Mouse (Mus musculus) kidney, postnatal 10 days (tissue): Measurements from ENCODE around the gene Pts.
A peak's percentile ranks its signal among the peaks of the same experiment; 100 is the strongest.

ENCODE experiments used
- DNase-seq: peaks from one replicate; pipeline ENCODE4 v3.0.0; 2021; ENCODE audit warnings: mixed read lengths

Pts gene

DNA sequence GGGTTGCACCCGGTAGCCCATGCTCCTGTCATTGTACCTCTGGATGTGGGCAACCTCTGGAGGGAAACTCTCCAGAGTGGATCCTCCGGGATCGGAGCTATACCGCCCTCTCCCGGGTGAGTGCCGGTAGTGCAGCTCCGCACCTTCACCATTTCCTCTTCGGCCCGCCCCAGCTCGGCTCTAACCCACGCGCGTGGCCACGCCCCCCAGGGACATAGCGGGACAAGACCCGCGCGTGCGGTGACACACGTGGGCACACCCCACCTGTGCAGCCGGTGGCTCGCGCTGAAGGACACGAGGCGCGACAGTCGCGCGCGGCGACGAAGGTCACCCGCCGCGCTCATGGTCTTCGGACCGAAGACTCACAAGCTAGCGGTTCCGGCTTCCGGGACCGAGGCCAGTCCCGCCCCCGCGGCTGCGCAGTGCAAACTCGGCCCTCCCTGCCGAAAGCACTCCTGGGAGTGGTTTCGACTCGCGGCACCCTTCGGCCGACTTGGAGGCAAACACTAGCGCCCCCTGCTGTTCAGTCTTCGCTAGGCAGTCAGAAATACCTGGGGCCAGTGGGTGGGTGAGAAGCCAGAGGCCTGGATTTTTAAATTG lies at the start of gene Pts:
Gene Pts, minus strand, starts transcription at position 432 of the 600 bp plus-strand sequence.
- DNase-seq: peak; percentile 99

- DNase-seq: no peak
Observed at GRCm38 (mm10) chr9:50569599-50570525, 41.3 kb upstream of the Pts start.

DNA sequence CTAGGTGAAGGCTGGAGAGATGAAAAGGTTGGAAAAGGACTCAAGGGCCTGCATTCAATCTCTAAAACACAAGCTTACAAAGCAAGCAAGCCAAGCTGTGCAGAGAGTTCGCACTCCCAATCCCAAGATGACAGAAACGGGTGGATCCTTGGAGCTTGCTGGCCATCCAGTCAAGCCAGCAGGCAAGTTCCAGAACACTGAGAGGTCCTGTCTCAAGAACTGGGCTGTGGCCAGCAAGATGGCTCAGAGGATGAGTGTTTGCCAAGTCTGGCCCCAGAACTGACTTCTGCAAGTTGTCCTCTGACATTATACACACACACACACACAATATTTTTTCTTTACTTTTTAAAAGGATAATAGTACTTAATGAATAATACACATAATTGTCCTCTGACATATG lies 39.4 kb upstream of the Pts start:
- DNase-seq: no peak

- no peak for DNase-seq
Observed at GRCm38 (mm10) chr9:50567372-50567771, 38.8 kb upstream of the Pts start.

DNA sequence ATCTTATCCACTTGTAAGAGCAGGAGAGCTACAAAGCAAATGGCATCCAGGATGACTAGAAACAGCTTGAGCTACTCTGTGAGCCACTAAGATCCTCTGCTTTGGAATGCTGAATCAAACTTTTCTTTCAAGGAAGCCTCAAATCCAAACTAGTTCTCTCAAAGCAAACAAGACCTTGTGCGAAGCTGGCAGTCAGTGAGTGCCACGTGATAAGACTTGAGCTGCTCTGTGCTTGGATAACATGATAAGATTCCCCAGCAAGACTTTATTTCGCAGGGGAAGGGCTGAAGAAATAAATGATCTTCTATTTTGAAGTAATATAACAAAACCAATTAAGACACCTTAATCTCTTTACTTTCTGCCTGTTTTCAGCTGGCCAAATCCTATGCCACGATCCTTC lies 37.4 kb upstream of the Pts start:
- no peak for DNase-seq

DNA sequence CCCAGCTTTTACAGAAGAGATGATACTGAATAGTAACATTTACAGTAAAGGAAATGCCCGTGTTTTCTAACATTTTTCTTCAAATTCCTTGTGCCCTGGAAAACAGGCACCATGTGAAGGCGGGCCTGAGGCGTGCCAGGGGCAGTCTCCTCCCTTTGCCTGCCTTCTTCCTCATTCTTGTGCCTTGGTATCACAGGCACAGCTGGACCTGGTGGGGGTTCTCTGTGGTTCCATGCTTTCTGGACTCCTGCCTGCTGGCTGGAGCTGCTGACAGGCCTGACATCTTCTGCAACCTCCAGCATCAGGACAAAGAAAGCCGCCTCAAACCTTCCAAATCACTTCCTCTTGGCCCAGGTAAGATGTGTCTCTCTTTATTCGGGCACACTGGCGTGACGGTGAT lies 36.6 kb upstream of the Pts start:
- no peak for DNase-seq

- DNase-seq: no peak
Observed at GRCm38 (mm10) chr9:50561918-50562360, 33.4 kb upstream of the Pts start.

- no peak for DNase-seq
Observed at GRCm38 (mm10) chr9:50561145-50561917, 32.8 kb upstream of the Pts start, which contains the start of gene Tex12. Gene Tex12 (minus strand): TSS chr9:50561325.

DNA sequence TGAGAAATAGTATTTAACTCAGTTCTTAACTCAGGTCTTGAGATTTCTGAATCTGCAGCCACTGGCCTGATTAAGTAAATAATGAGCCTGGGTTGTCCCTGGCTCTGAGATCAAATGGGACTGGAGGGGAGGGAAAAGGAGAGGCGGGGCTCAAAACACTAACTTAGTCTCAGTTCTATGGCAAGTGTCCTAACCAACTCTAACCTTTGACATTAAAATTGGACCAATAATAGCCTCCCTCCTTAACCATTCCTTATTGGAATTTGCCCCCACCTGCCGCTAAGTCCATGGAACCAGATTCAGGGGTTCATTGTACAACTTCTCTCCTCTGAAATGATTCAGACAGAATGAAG lies 26.5 kb upstream of the Pts start, which contains the start of gene Bco2:
Gene Bco2, minus strand, starts transcription at position 88 of the 353 bp plus-strand sequence.
- DNase-seq: no peak

- peak; percentile 24 for DNase-seq
Observed at GRCm38 (mm10) chr9:50554241-50555093, 25.9 kb upstream of the Pts start, which contains the start of gene Il18. Gene Il18 (plus strand): TSS chr9:50554827.

DNA sequence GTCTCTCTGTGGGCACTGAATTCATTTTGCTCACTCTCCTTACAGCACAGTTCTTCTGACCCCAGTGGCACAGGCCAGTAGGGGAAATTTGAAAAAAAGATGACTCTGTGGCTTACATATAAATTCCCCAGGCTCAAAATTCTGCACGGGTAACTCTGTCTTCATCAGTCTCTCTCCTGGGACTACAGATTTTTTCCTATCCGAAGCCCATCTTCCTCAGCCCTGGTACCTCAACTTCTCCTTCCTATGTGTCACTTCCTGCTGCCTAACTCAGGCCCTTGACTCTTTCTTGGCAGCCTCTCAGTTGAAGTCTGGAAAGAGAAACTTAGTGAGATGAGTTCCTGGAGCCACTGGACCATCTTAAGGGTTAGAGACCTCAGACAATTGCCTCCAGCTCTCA lies 25.0 kb upstream of the Pts start:
- DNase-seq: no peak

- DNase-seq: no peak
Observed at GRCm38 (mm10) chr9:50552206-50552605, 23.7 kb upstream of the Pts start.

DNA sequence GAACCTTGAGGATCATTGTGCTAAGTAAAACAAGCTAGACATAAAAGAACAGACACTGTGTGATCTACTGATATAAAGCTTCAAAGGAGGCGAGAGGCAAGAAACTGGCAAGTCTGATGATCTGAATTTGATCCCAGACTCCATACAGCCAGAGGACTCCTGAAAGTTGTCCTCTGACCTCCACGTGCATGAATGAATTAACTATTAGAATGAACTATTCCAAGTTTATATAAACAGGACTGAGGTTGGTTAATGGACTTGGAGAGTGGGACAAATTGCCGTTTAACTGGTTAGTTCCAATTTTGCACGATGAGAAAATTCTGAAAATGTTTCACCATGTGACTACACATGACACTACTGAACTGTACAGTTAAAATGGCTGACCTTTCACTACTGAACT lies 20.4 kb upstream of the Pts start:
- DNase-seq: no peak

- no peak for DNase-seq
Observed at GRCm38 (mm10) chr9:50547859-50548478, 19.4 kb upstream of the Pts start.

DNA sequence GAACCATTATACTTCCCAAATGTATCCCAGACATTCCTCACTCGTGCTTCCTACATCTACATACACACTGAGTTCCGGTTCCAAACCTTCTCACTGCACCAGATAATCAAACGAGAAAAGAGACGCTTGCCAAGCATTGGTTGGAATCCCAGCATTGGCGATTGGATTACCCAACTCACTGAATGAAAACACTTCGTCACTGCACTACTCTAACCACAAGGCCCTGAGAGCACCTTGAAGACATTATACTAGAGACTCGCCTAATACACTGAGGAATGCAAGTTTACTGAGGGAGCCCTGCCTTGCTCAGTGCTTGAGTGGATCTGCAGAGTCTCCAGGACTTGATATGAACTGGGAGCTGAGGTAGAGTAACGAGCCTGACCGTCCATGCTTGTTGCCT lies 13.9 kb upstream of the Pts start:
- DNase-seq: no peak

DNA sequence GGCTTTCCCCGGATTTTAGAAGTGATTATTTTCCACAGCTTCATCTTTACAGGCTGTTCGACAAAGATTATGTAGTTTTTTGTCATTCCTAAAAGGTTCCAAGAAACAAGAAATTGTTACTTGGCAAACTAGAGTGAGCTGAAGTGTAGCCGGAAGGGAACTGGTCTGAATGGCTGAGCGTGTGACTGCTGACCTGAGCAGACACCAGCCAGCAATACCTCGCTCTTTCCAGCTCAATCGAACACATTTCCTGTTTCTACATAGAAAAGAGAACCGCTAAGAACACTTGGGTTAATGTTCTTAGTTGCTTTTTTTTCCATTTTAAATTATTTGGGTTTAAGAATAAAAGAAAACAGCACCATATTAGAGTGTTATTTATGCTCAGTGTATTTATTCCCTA lies 11.6 kb upstream of the Pts start:
- DNase-seq: no peak

GRCm38 (mm10) chr9:50537295-50537694 lies 8.8 kb upstream of the Pts start:
- no peak for DNase-seq

DNA sequence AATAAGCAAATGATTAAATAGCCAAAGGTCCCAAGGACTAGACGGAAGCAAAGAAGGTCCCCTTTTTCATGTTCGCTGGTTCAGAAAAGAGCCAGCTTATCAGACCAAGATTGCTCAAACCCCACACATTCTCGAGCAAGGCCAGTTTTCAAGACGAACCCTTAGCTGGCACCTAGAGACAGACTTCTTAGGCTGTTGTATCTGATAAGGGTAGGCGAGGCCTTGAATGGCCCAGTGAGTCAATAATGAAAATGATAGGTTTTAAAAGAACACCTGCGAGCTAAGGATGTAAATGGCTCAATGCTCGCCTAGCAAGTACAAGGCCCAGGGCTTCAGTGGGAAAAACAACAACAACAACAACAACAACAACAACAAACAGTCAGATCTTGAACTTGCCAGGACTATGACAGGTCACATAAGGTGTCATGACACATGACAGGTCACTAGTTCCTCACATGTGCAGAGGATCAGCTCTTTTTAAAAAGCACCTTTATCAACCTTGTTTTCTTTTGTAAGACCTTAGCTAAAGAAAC lies 8.1 kb upstream of the Pts start:
- DNase-seq: no peak

DNA sequence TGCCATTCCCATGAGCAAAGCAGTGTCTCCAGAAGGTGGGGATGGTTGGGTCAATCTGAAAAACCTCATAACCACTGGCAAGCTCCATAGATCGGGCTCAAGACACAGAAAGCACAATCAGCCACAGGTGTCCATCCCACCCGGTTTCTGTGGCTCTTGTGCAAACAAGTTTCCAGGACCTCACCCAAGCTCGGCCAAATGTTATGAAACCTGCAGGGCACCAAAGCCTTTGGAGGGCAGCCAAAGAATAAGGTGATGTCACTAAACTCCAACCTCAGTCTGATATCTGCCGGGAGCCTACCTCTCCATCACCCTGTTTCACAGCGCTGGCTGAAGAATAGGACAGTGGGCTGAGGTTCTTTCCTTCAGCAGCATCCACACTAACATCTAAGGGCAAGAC lies 7.4 kb upstream of the Pts start:
- no peak for DNase-seq

DNA sequence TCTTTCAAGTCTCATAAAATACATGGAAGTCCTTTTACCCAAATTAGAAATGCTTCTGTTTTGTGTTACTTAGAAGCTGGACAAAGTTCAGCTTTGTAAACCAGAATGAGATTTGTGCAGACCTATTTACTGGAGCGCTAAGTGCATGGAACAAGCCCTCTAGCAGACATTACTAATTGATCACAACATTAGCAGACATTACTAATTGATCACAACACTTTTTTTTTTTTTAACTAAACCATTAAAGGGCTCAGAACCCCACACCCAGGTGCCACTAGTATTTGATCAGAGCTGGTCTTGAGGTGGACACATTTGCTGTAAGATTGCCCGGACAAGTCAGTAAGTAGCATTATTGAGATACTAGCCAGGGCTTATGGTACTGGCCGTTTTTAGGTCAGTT lies 5.3 kb upstream of the Pts start:
- no peak for DNase-seq

GRCm38 (mm10) chr9:50533328-50533727 lies 4.8 kb upstream of the Pts start:
- DNase-seq: no peak

DNA sequence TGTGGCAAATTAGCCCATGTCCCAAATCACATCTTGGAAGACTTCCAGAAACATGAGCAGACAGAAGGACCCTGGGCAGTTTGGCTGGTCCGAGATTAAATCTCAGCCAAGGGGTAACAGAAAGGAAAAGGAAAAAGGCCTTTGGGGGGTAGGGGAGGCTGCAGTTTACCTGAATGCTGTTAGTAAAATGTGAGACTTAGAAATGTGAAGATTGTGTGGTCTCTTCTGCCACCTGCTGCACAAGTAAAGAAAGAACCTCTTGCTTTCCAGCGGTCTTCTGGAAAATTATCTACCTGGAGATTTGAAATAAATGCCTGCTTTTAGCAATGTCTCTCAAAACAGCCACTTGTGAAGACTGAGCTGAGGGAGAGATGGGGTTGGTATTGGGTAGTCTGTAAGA lies 2.4 kb upstream of the Pts start:
- peak; percentile 51 for DNase-seq
